In genomic region chr5:123137910-123138229, GRCm38 (mm10) we compare ENCODE assay signal across 7 mouse cellular contexts. TPM values are rescaled to one million over a fixed set of nuclear protein-coding genes. Genes with fewer than 3 reads are reported as not detected.
DNase-seq lines count a peak whose midpoint lies in the region; ATAC-seq and TF ChIP-seq lines count a peak whose summit lies in the region.

No protein-coding gene starts in this region.

- no peaks in the 10 kb centered on the region for H3K27me3 ChIP-seq in lung, embryonic 16.5 days (ENCODE audit: control insufficient read depth, insufficient read depth, low read depth, low read length)
- no peaks in the 10 kb centered on the region for H3K27me3 ChIP-seq in forebrain, embryonic 10.5 days (ENCODE audit: poor library complexity, severe bottlenecking)
- H3K27me3 ChIP-seq in limb, embryonic 11.5 days (ENCODE audit: control insufficient read depth, insufficient read depth, low read length) = no peaks in the 10 kb centered on the region

- DNase-seq in lung, postnatal 14 days = no peak
- no peak for DNase-seq in forebrain, embryonic 10.5 days (ENCODE audit: extremely low spot score, low spot score)
- no peak for DNase-seq in limb, embryonic 11.5 days (ENCODE audit: low spot score)
- DNase-seq in left cerebral cortex, adult 9 months (ENCODE audit: low spot score in 2 of 2) = no peak

- no peak for TF ChIP-seq CTCF in olfactory bulb, adult 2 months (IDR thresholded peaks at IDR 0.05; ENCODE audit: insufficient read depth, low read depth, low read length)

- peaks cover 50% of the 10 kb centered on the region for H3K4me1 ChIP-seq in lung, embryonic 16.5 days (replicated peaks; ENCODE audit: control insufficient read depth, insufficient read depth, low read length)
- peaks cover 73% of the 10 kb centered on the region for H3K4me1 ChIP-seq in forebrain, embryonic 10.5 days
- H3K4me1 ChIP-seq in limb, embryonic 11.5 days (ENCODE audit: control insufficient read depth, insufficient read depth, low read length) = peaks cover 44% of the 10 kb centered on the region
- peaks cover 54% of the 10 kb centered on the region for H3K4me1 ChIP-seq in olfactory bulb, adult 2 months (ENCODE audit: control insufficient read depth, insufficient read depth, low read length)

- peak overlapping the region; percentile 69 for H3K4me3 ChIP-seq in lung, embryonic 16.5 days (ENCODE audit: low read length)
- peak overlapping the region; percentile 98 for H3K4me3 ChIP-seq in forebrain, embryonic 10.5 days
- peak overlapping the region; percentile 95 for H3K4me3 ChIP-seq in limb, embryonic 11.5 days (ENCODE audit: low read depth, low read length)
- H3K4me3 ChIP-seq in olfactory bulb, adult 2 months (ENCODE audit: insufficient read depth, low read depth, low read length) = peak overlapping the region; percentile 61

- peak overlapping the region; percentile 100 for H3K27ac ChIP-seq in lung, embryonic 16.5 days (ENCODE audit: low read length)
- H3K27ac ChIP-seq in forebrain, embryonic 10.5 days = peak overlapping the region; percentile 100
- H3K27ac ChIP-seq in limb, embryonic 11.5 days (replicated peaks; ENCODE audit: low read depth, low read length) = peak overlapping the region; percentile 100
- H3K27ac ChIP-seq in olfactory bulb, adult 2 months (ENCODE audit: insufficient read depth, low read depth, low read length) = peak overlapping the region; percentile 84

- WGBS in lung, embryonic 16.5 days = 5% methylated on average over 6 of the region's 6 CpGs
- 0% methylated on average over 6 of the region's 6 CpGs for WGBS in forebrain, embryonic 10.5 days
- 2% methylated on average over 6 of the region's 6 CpGs for WGBS in limb, embryonic 11.5 days
- WGBS in olfactory bulb, adult 2 months = 4% methylated on average over 6 of the region's 6 CpGs

- H3K9me3 ChIP-seq in lung, embryonic 16.5 days (ENCODE audit: control insufficient read depth, low read length) = no peaks in the 10 kb centered on the region
- H3K9me3 ChIP-seq in forebrain, embryonic 10.5 days = no peaks in the 10 kb centered on the region
- no peaks in the 10 kb centered on the region for H3K9me3 ChIP-seq in limb, embryonic 11.5 days (ENCODE audit: control insufficient read depth, low read length)

- no peak for ATAC-seq in lung, embryonic 16.5 days (ENCODE audit: low read depth)
- no peak for ATAC-seq in limb, embryonic 11.5 days (ENCODE audit: insufficient number of reproducible peaks, low FRiP score, low TSS enrichment, low read depth)
- no peak for ATAC-seq in frontal cortex, adult (ENCODE audit: low TSS enrichment)

- H3K4me2 ChIP-seq in lung, embryonic 16.5 days (ENCODE audit: low read depth, low read length) = peak overlapping the region; percentile 99
- H3K4me2 ChIP-seq in limb, embryonic 11.5 days (ENCODE audit: low read depth, severe bottlenecking) = peak overlapping the region; percentile 100

- H3K9ac ChIP-seq in lung, embryonic 16.5 days (ENCODE audit: low read length) = peak overlapping the region; percentile 99
- peak overlapping the region; percentile 100 for H3K9ac ChIP-seq in limb, embryonic 11.5 days (ENCODE audit: low read length)

- no peaks in the 10 kb centered on the region for H3K36me3 ChIP-seq in lung, embryonic 16.5 days (ENCODE audit: control insufficient read depth, insufficient read depth, low read length)
- peaks cover 32% of the 10 kb centered on the region for H3K36me3 ChIP-seq in forebrain, embryonic 10.5 days (replicated peaks)
- peaks cover 6% of the 10 kb centered on the region for H3K36me3 ChIP-seq in limb, embryonic 11.5 days (ENCODE audit: control insufficient read depth, insufficient read depth, low read length)

- no peak for TF ChIP-seq POLR2A in olfactory bulb, adult 2 months (IDR thresholded peaks at IDR 0.05; ENCODE audit: insufficient read depth, low read depth, low read length)

RNA-seq across cellular contexts. Expression of gene Setd1b, which starts 4.1 kb away (rescaled TPM):
- 8.4 and 9.1 TPM in 2 replicates for polyA plus RNA-seq in lung, embryonic 16.5 days (2015; fragmentation: Nextera tagmentation; extraction: Ambion mirVana)
- polyA plus RNA-seq in forebrain, embryonic 10.5 days (2016; fragmentation: Nextera tagmentation; extraction: Ambion mirVana) = 7.6 and 8.1 TPM in 2 replicates
- 12.0 and 14.0 TPM in 2 replicates for polyA plus RNA-seq in limb, embryonic 11.5 days (2014; fragmentation: Nextera tagmentation; extraction: Ambion mirVana)
- not detected in 2 replicates for polyA plus RNA-seq in olfactory bulb, adult 2 months (2012; ENCODE audit: insufficient read depth, insufficient read length, low replicate concordance, missing spikeins)

RNA-seq across cellular contexts. Expression of gene Rhof, which starts 5.4 kb away (rescaled TPM):
- 5.3 and 5.6 TPM in 2 replicates for polyA plus RNA-seq in lung, embryonic 16.5 days (2015; fragmentation: Nextera tagmentation; extraction: Ambion mirVana)
- 1.2 and 1.5 TPM in 2 replicates for polyA plus RNA-seq in forebrain, embryonic 10.5 days (2016; fragmentation: Nextera tagmentation; extraction: Ambion mirVana)
- 2.9 and 3.6 TPM in 2 replicates for polyA plus RNA-seq in limb, embryonic 11.5 days (2014; fragmentation: Nextera tagmentation; extraction: Ambion mirVana)
- not detected in 2 replicates for polyA plus RNA-seq in olfactory bulb, adult 2 months (2012; ENCODE audit: insufficient read depth, insufficient read length, low replicate concordance, missing spikeins)

RNA-seq across cellular contexts. Expression of gene Psmd9, which starts 31.3 kb away (rescaled TPM):
- 87.0 and 91.8 TPM in 2 replicates for polyA plus RNA-seq in lung, embryonic 16.5 days (2015; fragmentation: Nextera tagmentation; extraction: Ambion mirVana)
- polyA plus RNA-seq in forebrain, embryonic 10.5 days (2016; fragmentation: Nextera tagmentation; extraction: Ambion mirVana) = 80.5 and 84.6 TPM in 2 replicates
- 82.6 and 85.8 TPM in 2 replicates for polyA plus RNA-seq in limb, embryonic 11.5 days (2014; fragmentation: Nextera tagmentation; extraction: Ambion mirVana)
- not detected in 2 replicates for polyA plus RNA-seq in olfactory bulb, adult 2 months (2012; ENCODE audit: insufficient read depth, insufficient read length, low replicate concordance, missing spikeins)

RNA-seq across cellular contexts. Expression of gene Hpd, which starts 44.7 kb away (rescaled TPM):
- 0.18 and 0.91 TPM in 2 replicates for polyA plus RNA-seq in lung, embryonic 16.5 days (2015; fragmentation: Nextera tagmentation; extraction: Ambion mirVana)
- polyA plus RNA-seq in forebrain, embryonic 10.5 days (2016; fragmentation: Nextera tagmentation; extraction: Ambion mirVana) = 0.31 TPM in 1 of 2 replicates, not detected in the other
- polyA plus RNA-seq in limb, embryonic 11.5 days (2014; fragmentation: Nextera tagmentation; extraction: Ambion mirVana) = not detected in 2 replicates
- polyA plus RNA-seq in olfactory bulb, adult 2 months (2012; ENCODE audit: insufficient read depth, insufficient read length, low replicate concordance, missing spikeins) = not detected in 2 replicates
